Mouse (Mus musculus): ENCODE measurements around the gene Olfr1309. TPM values are rescaled to one million over a fixed set of nuclear protein-coding genes. Genes with fewer than 3 reads are reported as not detected.

Gene Olfr1309
- polyA plus RNA-seq, 1 experiment: not detected

- H3K79me2 ChIP-seq (ENCODE audit: control insufficient read depth, insufficient read depth): no peaks in the 10 kb centered on the region
- TF ChIP-seq POLR2A (IDR thresholded peaks at IDR 0.05; ENCODE audit: insufficient read length, low read depth) (no peak), TCF3 (IDR thresholded peaks at IDR 0.05; ENCODE audit: insufficient read length, low read depth) (no peak), MYOD1 (IDR thresholded peaks at IDR 0.05; ENCODE audit: control insufficient read depth in 1 of 3, insufficient read length in 2 of 3, low read depth in 2 of 3) (no peak), USF1 (IDR thresholded peaks at IDR 0.05; ENCODE audit: low read depth) (no peak), MYOG (IDR thresholded peaks at IDR 0.05; ENCODE audit: control insufficient read depth in 1 of 3, insufficient read depth in 1 of 3, insufficient read length in 2 of 3, low read depth in 2 of 3) (no peak), SRF (IDR thresholded peaks at IDR 0.05; ENCODE audit: control insufficient read depth, insufficient read length, low read depth) (no peak), CEBPB (IDR thresholded peaks at IDR 0.05; ENCODE audit: insufficient read depth, poor library complexity, severe bottlenecking) (no peak), MAX (IDR thresholded peaks at IDR 0.05; ENCODE audit: low read depth) (no peak), REST (IDR thresholded peaks at IDR 0.05; ENCODE audit: insufficient read depth, insufficient read length) (no peak), POLR2AphosphoS2 (IDR thresholded peaks at IDR 0.05; ENCODE audit: insufficient read length, low read depth) (no peak), E2F4 (IDR thresholded peaks at IDR 0.05; ENCODE audit: insufficient read depth) (no peak), TCF12 (IDR thresholded peaks at IDR 0.05; ENCODE audit: insufficient read depth, poor library complexity, severe bottlenecking) (no peak)
- no peak within 1 kb of the TSS for H3K4me2 ChIP-seq (ENCODE audit: low read depth)
- H3K36me3 ChIP-seq (ENCODE audit: control insufficient read depth, insufficient read depth): no peaks in the 10 kb centered on the region
- no peaks in the 10 kb centered on the region for H3K27me3 ChIP-seq (ENCODE audit: control insufficient read depth, insufficient read depth, insufficient read length)
- no peak within 1 kb of the TSS for H3K4me3 ChIP-seq
- H3ac ChIP-seq (ENCODE audit: control insufficient read depth, insufficient read length): no peak within 1 kb of the TSS
These were observed 40.7 kb downstream of the Olfr1309 start, which contains the start of gene Olfr1307 for GRCm38 (mm10) chr2:111949340-111949739. TSS of gene Olfr1307 (minus strand) at chr2:111949440.

Other genes starting within 250 kb of the Olfr1309 start
- gene Olfr1301, start 239.3 kb downstream of the Olfr1309 start, polyA plus RNA-seq (2012; fragmentation: generic; extraction: Trizol): not detected
- gene Olfr1302, start 212.9 kb downstream of the Olfr1309 start, polyA plus RNA-seq (2012; fragmentation: generic; extraction: Trizol): not detected
- gene Olfr1303, start 169.9 kb downstream of the Olfr1309 start, polyA plus RNA-seq (2012; fragmentation: generic; extraction: Trizol): not detected
- not detected for gene Olfr1305, start 113.1 kb downstream of the Olfr1309 start, polyA plus RNA-seq (2012; fragmentation: generic; extraction: Trizol)
- not detected for gene Olfr1306, start 74.0 kb downstream of the Olfr1309 start, polyA plus RNA-seq (2012; fragmentation: generic; extraction: Trizol)
- gene Olfr1307, start 40.8 kb downstream of the Olfr1309 start, polyA plus RNA-seq (2012; fragmentation: generic; extraction: Trizol): not detected
- not detected for gene Olfr1308, start 25.3 kb downstream of the Olfr1309 start, polyA plus RNA-seq (2012; fragmentation: generic; extraction: Trizol)
- gene Olfr1310, start 22.4 kb upstream of the Olfr1309 start, polyA plus RNA-seq (2012; fragmentation: generic; extraction: Trizol): not detected
- gene Olfr1311, start 34.1 kb upstream of the Olfr1309 start, polyA plus RNA-seq (2012; fragmentation: generic; extraction: Trizol): not detected
- not detected for gene Olfr1312, start 60.0 kb upstream of the Olfr1309 start, polyA plus RNA-seq (2012; fragmentation: generic; extraction: Trizol)
- not detected for gene Olfr1313, start 87.6 kb upstream of the Olfr1309 start, polyA plus RNA-seq (2012; fragmentation: generic; extraction: Trizol)
- gene Olfr1314, start 106.5 kb upstream of the Olfr1309 start, polyA plus RNA-seq (2012; fragmentation: generic; extraction: Trizol): not detected
- not detected for gene Olfr1315-ps1, start 125.2 kb upstream of the Olfr1309 start, polyA plus RNA-seq (2012; fragmentation: generic; extraction: Trizol)
- not detected for gene Olfr1316, start 144.7 kb upstream of the Olfr1309 start, polyA plus RNA-seq (2012; fragmentation: generic; extraction: Trizol)
- gene Olfr1317, start 150.0 kb upstream of the Olfr1309 start, polyA plus RNA-seq (2012; fragmentation: generic; extraction: Trizol): not detected
- not detected for gene Olfr1318, start 163.9 kb upstream of the Olfr1309 start, polyA plus RNA-seq (2012; fragmentation: generic; extraction: Trizol)
- gene Lpcat4, start 249.2 kb upstream of the Olfr1309 start, polyA plus RNA-seq (2012; fragmentation: generic; extraction: Trizol): 32.8 TPM